Mouse (Mus musculus): ENCODE data around the gene Thap3. TPM values are rescaled to one million over a fixed set of nuclear protein-coding genes. Genes with fewer than 3 reads are reported as not detected.

The Thap3 gene
- polyA plus RNA-seq, 1 experiment from 2014 or later: 26.5 TPM

GRCm38 (mm10) chr4:152027524-152027923 lies 38.7 kb upstream of the Thap3 start, which contains the start of gene Zbtb48:
Zbtb48 (minus strand) TSS chr4:152027671.
- H3K27me3 ChIP-seq (ENCODE audit: control insufficient read depth, insufficient read depth, low read length): 0 out of 2 replicates have a peak, but pooled peaks cover 4% of the 10 kb centered on the region
- WGBS: under 1% methylated on average over 35 of the region's 35 CpGs
- H3K36me3 ChIP-seq (ENCODE audit: control insufficient read depth, insufficient read depth, low read length): peaks cover 29% of the 10 kb centered on the region
- peak; percentile 94 for ATAC-seq (ENCODE audit: insufficient number of reproducible peaks, insufficient read depth, low FRiP score, low read depth)
- no peaks in the 10 kb centered on the region for H3K9me3 ChIP-seq (ENCODE audit: control insufficient read depth, low read length)
- H3K4me3 ChIP-seq (ENCODE audit: control insufficient read depth in 1 of 2, insufficient read depth in 1 of 2, low read depth in 1 of 2, low read length in 2 of 2): peak within 1 kb of the TSS; percentile 65 to 68
- peaks cover 20 to 31% of the 10 kb centered on the region in 2 experiments for H3K4me1 ChIP-seq (ENCODE audit: control insufficient read depth in 2 of 2, insufficient read depth in 2 of 2, low read length in 2 of 2)
- H3K27ac ChIP-seq (replicated peaks in 1 of 2; ENCODE audit: control insufficient read depth in 1 of 2, insufficient read depth in 1 of 2, low read depth in 2 of 2, low read length in 2 of 2): peak within 1 kb of the TSS; percentile 20 to 71
- H3K9ac ChIP-seq (ENCODE audit: low read length): peak within 1 kb of the TSS; percentile 83
- peak within 1 kb of the TSS; percentile 92 for H3K4me2 ChIP-seq (ENCODE audit: low read length)

- peaks cover 20 to 31% of the 10 kb centered on the region in 2 experiments for H3K4me1 ChIP-seq (ENCODE audit: control insufficient read depth in 2 of 2, insufficient read depth in 2 of 2, low read length in 2 of 2)
- H3K9me3 ChIP-seq (ENCODE audit: control insufficient read depth, low read length): no peaks in the 10 kb centered on the region
- peak overlapping the region; percentile 92 for H3K4me2 ChIP-seq (ENCODE audit: low read length)
- ATAC-seq (ENCODE audit: insufficient number of reproducible peaks, insufficient read depth, low FRiP score, low read depth): peak; percentile 44
- H3K36me3 ChIP-seq (ENCODE audit: control insufficient read depth, insufficient read depth, low read length): peaks cover 33% of the 10 kb centered on the region
- H3K27me3 ChIP-seq (ENCODE audit: control insufficient read depth, insufficient read depth, low read length): 0 out of 2 replicates have a peak, but pooled peaks cover 4% of the 10 kb centered on the region
- 3% methylated on average over 41 of the region's 41 CpGs for WGBS
- H3K4me3 ChIP-seq (ENCODE audit: control insufficient read depth in 1 of 2, insufficient read depth in 1 of 2, low read depth in 1 of 2, low read length in 2 of 2): peak overlapping the region; percentile 65 to 68
- H3K27ac ChIP-seq (replicated peaks in 1 of 2; ENCODE audit: control insufficient read depth in 1 of 2, insufficient read depth in 1 of 2, low read depth in 2 of 2, low read length in 2 of 2): peak overlapping the region; percentile 20 to 71; a peak in 3 of 4 replicates
- peak overlapping the region; percentile 83 for H3K9ac ChIP-seq (ENCODE audit: low read length)
Measured at GRCm38 (mm10) chr4:152026751-152027508, 38.1 kb upstream of the Thap3 start.

GRCm38 (mm10) chr4:152024525-152024924 lies 35.7 kb upstream of the Thap3 start:
- H3K4me1 ChIP-seq (ENCODE audit: control insufficient read depth in 2 of 2, insufficient read depth in 2 of 2, low read length in 2 of 2): peaks cover 20 to 31% of the 10 kb centered on the region in 2 experiments
- no peaks in the 10 kb centered on the region for H3K27me3 ChIP-seq (ENCODE audit: control insufficient read depth, insufficient read depth, low read length)
- H3K4me2 ChIP-seq (ENCODE audit: low read length): no peak overlapping the region
- H3K36me3 ChIP-seq (ENCODE audit: control insufficient read depth, insufficient read depth, low read length): peaks cover 57% of the 10 kb centered on the region
- no peak overlapping the region for H3K9ac ChIP-seq (ENCODE audit: low read length)
- H3K4me3 ChIP-seq (ENCODE audit: control insufficient read depth in 1 of 2, insufficient read depth in 1 of 2, low read depth in 1 of 2, low read length in 2 of 2): no peak overlapping the region
- 88% methylated on average over 11 of the region's 11 CpGs for WGBS
- no peaks in the 10 kb centered on the region for H3K9me3 ChIP-seq (ENCODE audit: control insufficient read depth, low read length)
- no peak for ATAC-seq (ENCODE audit: insufficient number of reproducible peaks, insufficient read depth, low FRiP score, low read depth)
- no peak overlapping the region for H3K27ac ChIP-seq (replicated peaks in 1 of 2; ENCODE audit: control insufficient read depth in 1 of 2, insufficient read depth in 1 of 2, low read depth in 2 of 2, low read length in 2 of 2)

GRCm38 (mm10) chr4:152022506-152022905 lies 33.7 kb upstream of the Thap3 start:
- Histone ChIP-seq H3K4me2 (ENCODE audit: low read length) (no peak overlapping the region), H3K27ac (replicated peaks in 1 of 2; ENCODE audit: control insufficient read depth in 1 of 2, insufficient read depth in 1 of 2, low read depth in 2 of 2, low read length in 2 of 2) (no peak overlapping the region), H3K27me3 (ENCODE audit: control insufficient read depth, insufficient read depth, low read length) (no peaks in the 10 kb centered on the region), H3K9me3 (ENCODE audit: control insufficient read depth, low read length) (no peaks in the 10 kb centered on the region), H3K9ac (ENCODE audit: low read length) (no peak overlapping the region), H3K4me1 (ENCODE audit: control insufficient read depth in 2 of 2, insufficient read depth in 2 of 2, low read length in 2 of 2) (peaks cover 14 to 21% of the 10 kb centered on the region in 2 experiments), H3K4me3 (ENCODE audit: control insufficient read depth in 1 of 2, insufficient read depth in 1 of 2, low read depth in 1 of 2, low read length in 2 of 2) (no peak overlapping the region), H3K36me3 (ENCODE audit: control insufficient read depth, insufficient read depth, low read length) (peaks cover 76% of the 10 kb centered on the region)
- 88% methylated on average over 8 of the region's 8 CpGs for WGBS
- ATAC-seq (ENCODE audit: insufficient number of reproducible peaks, insufficient read depth, low FRiP score, low read depth): no peak

GRCm38 (mm10) chr4:152021568-152022097 lies 32.8 kb upstream of the Thap3 start:
- Histone ChIP-seq H3K27ac (replicated peaks in 1 of 2; ENCODE audit: control insufficient read depth in 1 of 2, insufficient read depth in 1 of 2, low read depth in 2 of 2, low read length in 2 of 2) (no peak overlapping the region), H3K9me3 (ENCODE audit: control insufficient read depth, low read length) (no peaks in the 10 kb centered on the region), H3K4me2 (ENCODE audit: low read length) (no peak overlapping the region), H3K27me3 (ENCODE audit: control insufficient read depth, insufficient read depth, low read length) (no peaks in the 10 kb centered on the region), H3K9ac (ENCODE audit: low read length) (no peak overlapping the region), H3K4me1 (ENCODE audit: control insufficient read depth in 2 of 2, insufficient read depth in 2 of 2, low read length in 2 of 2) (peaks cover 13 to 17% of the 10 kb centered on the region in 2 experiments), H3K36me3 (ENCODE audit: control insufficient read depth, insufficient read depth, low read length) (peaks cover 85% of the 10 kb centered on the region), H3K4me3 (ENCODE audit: control insufficient read depth in 1 of 2, insufficient read depth in 1 of 2, low read depth in 1 of 2, low read length in 2 of 2) (no peak overlapping the region)
- 74% methylated on average over 12 of the region's 12 CpGs for WGBS
- ATAC-seq (ENCODE audit: insufficient number of reproducible peaks, insufficient read depth, low FRiP score, low read depth): no peak

- Histone ChIP-seq H3K27ac (replicated peaks in 1 of 2; ENCODE audit: control insufficient read depth in 1 of 2, insufficient read depth in 1 of 2, low read depth in 2 of 2, low read length in 2 of 2) (no peak overlapping the region), H3K4me2 (ENCODE audit: low read length) (no peak overlapping the region), H3K27me3 (ENCODE audit: control insufficient read depth, insufficient read depth, low read length) (no peaks in the 10 kb centered on the region), H3K36me3 (ENCODE audit: control insufficient read depth, insufficient read depth, low read length) (peaks cover 97% of the 10 kb centered on the region), H3K9ac (ENCODE audit: low read length) (no peak overlapping the region), H3K9me3 (ENCODE audit: control insufficient read depth, low read length) (no peaks in the 10 kb centered on the region), H3K4me1 (ENCODE audit: control insufficient read depth in 2 of 2, insufficient read depth in 2 of 2, low read length in 2 of 2) (peaks cover 0 to under 1% of the 10 kb centered on the region in 2 experiments; a peak in 2 of 4 replicates), H3K4me3 (ENCODE audit: control insufficient read depth in 1 of 2, insufficient read depth in 1 of 2, low read depth in 1 of 2, low read length in 2 of 2) (no peak overlapping the region)
- no peak for ATAC-seq (ENCODE audit: insufficient number of reproducible peaks, insufficient read depth, low FRiP score, low read depth)
- 90% methylated on average over 21 of the region's 21 CpGs for WGBS
Measured at GRCm38 (mm10) chr4:152020024-152020423, 31.2 kb upstream of the Thap3 start.

- no peak overlapping the region for H3K4me2 ChIP-seq (ENCODE audit: low read length)
- no peaks in the 10 kb centered on the region for H3K9me3 ChIP-seq (ENCODE audit: control insufficient read depth, low read length)
- H3K27ac ChIP-seq (replicated peaks in 1 of 2; ENCODE audit: control insufficient read depth in 1 of 2, insufficient read depth in 1 of 2, low read depth in 2 of 2, low read length in 2 of 2): no peak overlapping the region
- WGBS: 73% methylated on average over 6 of the region's 6 CpGs
- H3K36me3 ChIP-seq (ENCODE audit: control insufficient read depth, insufficient read depth, low read length): peaks cover 97% of the 10 kb centered on the region
- peaks cover 0 to 4% of the 10 kb centered on the region in 2 experiments; a peak in 2 of 4 replicates for H3K4me1 ChIP-seq (ENCODE audit: control insufficient read depth in 2 of 2, insufficient read depth in 2 of 2, low read length in 2 of 2)
- H3K4me3 ChIP-seq (ENCODE audit: control insufficient read depth in 1 of 2, insufficient read depth in 1 of 2, low read depth in 1 of 2, low read length in 2 of 2): no peak overlapping the region
- no peak for ATAC-seq (ENCODE audit: insufficient number of reproducible peaks, insufficient read depth, low FRiP score, low read depth)
- no peaks in the 10 kb centered on the region for H3K27me3 ChIP-seq (ENCODE audit: control insufficient read depth, insufficient read depth, low read length)
- no peak overlapping the region for H3K9ac ChIP-seq (ENCODE audit: low read length)
Measured at GRCm38 (mm10) chr4:152019073-152019472, 30.3 kb upstream of the Thap3 start.

Measured in heart, embryonic 14.5 days (tissue).